Mouse (Mus musculus): ENCODE results near the gene Tmc7. TPM values are rescaled to one million over a fixed set of nuclear protein-coding genes. Genes with fewer than 3 reads are reported as not detected.

Gene Tmc7
- polyA plus RNA-seq (2015; fragmentation: Nextera tagmentation; extraction: Ambion mirVana) = 8.4 and 8.8 TPM in 2 replicates

GRCm38 (mm10) chr7:118584257-118584907, at the start of gene Tmc7:
Gene Tmc7, minus strand, starts transcription at chr7:118584736.
- Histone ChIP-seq H3K9ac (peak within 1 kb of the TSS; percentile 90), H3K27ac (peak within 1 kb of the TSS; percentile 69), H3K4me3 (peak within 1 kb of the TSS; percentile 68), H3K27me3 (no peaks in the 10 kb centered on the region), H3K36me3 (ENCODE audit: poor library complexity, severe bottlenecking) (peaks cover 22% of the 10 kb centered on the region), H3K4me2 (peak within 1 kb of the TSS; percentile 74), H3K9me3 (replicated peaks) (peaks cover 9% of the 10 kb centered on the region), H3K4me1 (peaks cover 35% of the 10 kb centered on the region)
- under 1% methylated on average over 44 of the region's 51 CpGs for WGBS
- peak; percentile 93 for ATAC-seq

- Histone ChIP-seq H3K4me2 (no peak overlapping the region), H3K4me3 (no peak overlapping the region), H3K27ac (no peak overlapping the region), H3K9ac (no peak overlapping the region), H3K4me1 (no peaks in the 10 kb centered on the region), H3K27me3 (no peaks in the 10 kb centered on the region), H3K36me3 (ENCODE audit: poor library complexity, severe bottlenecking) (no peaks in the 10 kb centered on the region), H3K9me3 (replicated peaks) (no peaks in the 10 kb centered on the region)
- 84% methylated on average over 7 of the region's 7 CpGs for WGBS
- ATAC-seq = no peak
Observed at GRCm38 (mm10) chr7:118633951-118634350, 49.4 kb upstream of the Tmc7 start.

- WGBS = 91% methylated on average over 9 of the region's 9 CpGs
- no peak for ATAC-seq
- Histone ChIP-seq H3K9me3 (replicated peaks) (no peaks in the 10 kb centered on the region), H3K4me2 (no peak overlapping the region), H3K27ac (no peak overlapping the region), H3K27me3 (no peaks in the 10 kb centered on the region), H3K4me3 (no peak overlapping the region), H3K9ac (no peak overlapping the region), H3K4me1 (no peaks in the 10 kb centered on the region), H3K36me3 (ENCODE audit: poor library complexity, severe bottlenecking) (no peaks in the 10 kb centered on the region)
Observed at GRCm38 (mm10) chr7:118633094-118633493, 48.6 kb upstream of the Tmc7 start.

GRCm38 (mm10) chr7:118627550-118628298, 43.2 kb upstream of the Tmc7 start:
- H3K4me2 ChIP-seq = no peak overlapping the region
- H3K4me1 ChIP-seq = no peaks in the 10 kb centered on the region
- H3K4me3 ChIP-seq = no peak overlapping the region
- no peak for ATAC-seq
- no peaks in the 10 kb centered on the region for H3K27me3 ChIP-seq
- no peaks in the 10 kb centered on the region for H3K9me3 ChIP-seq (replicated peaks)
- H3K36me3 ChIP-seq (ENCODE audit: poor library complexity, severe bottlenecking) = no peaks in the 10 kb centered on the region
- H3K27ac ChIP-seq = no peak overlapping the region
- 81% methylated on average over 13 of the region's 13 CpGs for WGBS
- no peak overlapping the region for H3K9ac ChIP-seq

- no peaks in the 10 kb centered on the region for H3K9me3 ChIP-seq (replicated peaks)
- H3K4me3 ChIP-seq = no peak overlapping the region
- no peaks in the 10 kb centered on the region for H3K4me1 ChIP-seq
- WGBS = 79% methylated on average over 6 of the region's 6 CpGs
- H3K4me2 ChIP-seq = no peak overlapping the region
- no peaks in the 10 kb centered on the region for H3K27me3 ChIP-seq
- H3K36me3 ChIP-seq (ENCODE audit: poor library complexity, severe bottlenecking) = no peaks in the 10 kb centered on the region
- H3K27ac ChIP-seq = no peak overlapping the region
- no peak overlapping the region for H3K9ac ChIP-seq
- ATAC-seq = no peak
Observed at GRCm38 (mm10) chr7:118621094-118621493, 36.6 kb upstream of the Tmc7 start.

GRCm38 (mm10) chr7:118620243-118620906, 35.8 kb upstream of the Tmc7 start:
- Histone ChIP-seq H3K4me3 (no peak overlapping the region), H3K9me3 (replicated peaks) (no peaks in the 10 kb centered on the region), H3K27ac (no peak overlapping the region), H3K9ac (no peak overlapping the region), H3K27me3 (no peaks in the 10 kb centered on the region), H3K36me3 (ENCODE audit: poor library complexity, severe bottlenecking) (no peaks in the 10 kb centered on the region), H3K4me1 (no peaks in the 10 kb centered on the region), H3K4me2 (no peak overlapping the region)
- WGBS = 92% methylated on average over 7 of the region's 7 CpGs
- no peak for ATAC-seq

GRCm38 (mm10) chr7:118618104-118618503, 33.6 kb upstream of the Tmc7 start:
- no peak overlapping the region for H3K4me2 ChIP-seq
- 85% methylated on average over 5 of the region's 5 CpGs for WGBS
- H3K4me3 ChIP-seq = no peak overlapping the region

GRCm38 (mm10) chr7:118614076-118614475, 29.5 kb upstream of the Tmc7 start:
- H3K4me3 ChIP-seq = no peak overlapping the region
- no peaks in the 10 kb centered on the region for H3K27me3 ChIP-seq
- H3K9ac ChIP-seq = no peak overlapping the region
- no peak overlapping the region; the same call in 1 of the 2 replicates for H3K27ac ChIP-seq
- WGBS = 37% methylated on average over 13 of the region's 13 CpGs
- no peaks in the 10 kb centered on the region for H3K9me3 ChIP-seq (replicated peaks)
- no peaks in the 10 kb centered on the region for H3K36me3 ChIP-seq (ENCODE audit: poor library complexity, severe bottlenecking)
- no peak for ATAC-seq
- H3K4me2 ChIP-seq = 0 out of 2 replicates have a peak overlapping the region, but pooled peaks have one; percentile 9
- H3K4me1 ChIP-seq = peaks cover 18% of the 10 kb centered on the region

More at GRCm38 (mm10) chr7:118618104-118618503, 33.6 kb upstream of the Tmc7 start:
- no peak for ATAC-seq
- Histone ChIP-seq H3K27me3 (no peaks in the 10 kb centered on the region), H3K9me3 (replicated peaks) (no peaks in the 10 kb centered on the region), H3K9ac (no peak overlapping the region), H3K36me3 (ENCODE audit: poor library complexity, severe bottlenecking) (no peaks in the 10 kb centered on the region), H3K4me1 (peaks cover 7% of the 10 kb centered on the region; the same call in 1 of the 2 replicates), H3K27ac (no peak overlapping the region)

GRCm38 (mm10) chr7:118611933-118612332, 27.4 kb upstream of the Tmc7 start:
- H3K4me3 ChIP-seq = no peak overlapping the region
- no peak overlapping the region for H3K27ac ChIP-seq
- ATAC-seq = no peak
- H3K36me3 ChIP-seq (ENCODE audit: poor library complexity, severe bottlenecking) = no peaks in the 10 kb centered on the region
- no peak overlapping the region for H3K4me2 ChIP-seq
- H3K27me3 ChIP-seq = no peaks in the 10 kb centered on the region
- 37% methylated on average over 8 of the region's 8 CpGs for WGBS
- peaks cover 18% of the 10 kb centered on the region for H3K4me1 ChIP-seq
- no peak overlapping the region for H3K9ac ChIP-seq
- H3K9me3 ChIP-seq (replicated peaks) = no peaks in the 10 kb centered on the region

GRCm38 (mm10) chr7:118611185-118611749, 26.7 kb upstream of the Tmc7 start:
- no peak for ATAC-seq
- 83% methylated on average over 4 of the region's 4 CpGs for WGBS

GRCm38 (mm10) chr7:118610721-118611120, 26.2 kb upstream of the Tmc7 start:
- ATAC-seq = no peak
- 91% methylated on average over 13 of the region's 13 CpGs for WGBS
- no peaks in the 10 kb centered on the region for H3K36me3 ChIP-seq (ENCODE audit: poor library complexity, severe bottlenecking)

More at GRCm38 (mm10) chr7:118611185-118611749, 26.7 kb upstream of the Tmc7 start:
- H3K9me3 ChIP-seq (replicated peaks) = 0 out of 2 replicates have a peak, but pooled peaks cover 3% of the 10 kb centered on the region
- H3K4me2 ChIP-seq = no peak overlapping the region
- no peak overlapping the region for H3K9ac ChIP-seq
- no peak overlapping the region for H3K4me3 ChIP-seq
- H3K27me3 ChIP-seq = no peaks in the 10 kb centered on the region
- peaks cover 18% of the 10 kb centered on the region for H3K4me1 ChIP-seq
- H3K36me3 ChIP-seq (ENCODE audit: poor library complexity, severe bottlenecking) = no peaks in the 10 kb centered on the region
- no peak overlapping the region; the same call in 1 of the 2 replicates for H3K27ac ChIP-seq

More at GRCm38 (mm10) chr7:118610721-118611120, 26.2 kb upstream of the Tmc7 start:
- H3K4me3 ChIP-seq = no peak overlapping the region
- H3K4me2 ChIP-seq = no peak overlapping the region
- H3K9me3 ChIP-seq (replicated peaks) = 0 out of 2 replicates have a peak, but pooled peaks cover 7% of the 10 kb centered on the region
- no peaks in the 10 kb centered on the region for H3K27me3 ChIP-seq
- no peak overlapping the region for H3K9ac ChIP-seq
- H3K27ac ChIP-seq = no peak overlapping the region
- H3K4me1 ChIP-seq = peaks cover 18% of the 10 kb centered on the region
